Mouse (Mus musculus): Measurements from ENCODE around the gene Lrmda.

DNA sequence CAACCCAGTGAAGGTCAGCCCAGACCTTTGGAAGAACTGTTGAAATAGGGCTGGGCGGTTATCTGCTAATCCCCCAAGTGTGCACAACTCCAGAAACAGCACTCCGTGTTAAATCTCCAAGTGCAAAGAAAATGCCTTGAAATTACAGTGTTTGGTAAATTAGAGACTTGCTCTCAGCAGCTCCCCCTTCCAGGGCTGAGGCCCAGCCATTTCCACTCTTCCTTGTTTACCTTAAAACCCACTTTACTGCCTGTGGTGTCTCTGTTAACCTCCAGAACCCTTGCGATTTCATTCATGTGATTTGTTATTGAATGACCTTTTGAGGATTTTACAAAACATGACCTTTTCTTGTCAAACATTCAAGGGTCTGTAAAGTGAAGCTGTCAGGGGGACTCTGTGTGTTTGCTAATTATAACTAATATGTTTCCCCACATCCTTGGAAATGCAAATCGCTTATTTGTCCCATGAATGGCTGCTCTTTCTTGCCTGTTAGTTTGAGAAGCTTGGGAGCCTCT, 136.1 kb downstream of the Lrmda start:
- TF ChIP-seq POLR2A (IDR thresholded peaks at IDR 0.05; ENCODE audit: borderline replicate concordance, extremely low read depth, insufficient read depth, insufficient read length, poor library complexity, severe bottlenecking), result no peak
- TF ChIP-seq CTCF (IDR thresholded peaks at IDR 0.05; ENCODE audit: borderline replicate concordance, extremely low read depth, insufficient read depth, insufficient read length), result no peak
